Mouse (Mus musculus): ENCODE measurements around the gene Pagr1b. TPM values are rescaled to one million over a fixed set of nuclear protein-coding genes. Genes with fewer than 3 reads are reported as not detected.

Gene Pagr1b
- polyA plus RNA-seq, 3 experiments from 2014 or later, result not detected

- ATAC-seq, result no peak
Observed at GRCm38 (mm10) chr7:126996449-126996848, 19.8 kb downstream of the Pagr1b start.

- ATAC-seq, result no peak
Observed at GRCm38 (mm10) chr7:126988816-126989215, 27.5 kb downstream of the Pagr1b start.

GRCm38 (mm10) chr7:126986319-126986718 lies 30.0 kb downstream of the Pagr1b start:
- no peak for ATAC-seq

- no peak for ATAC-seq
Observed at GRCm38 (mm10) chr7:126984667-126985444, 31.4 kb downstream of the Pagr1b start.

GRCm38 (mm10) chr7:126983113-126983512 lies 33.2 kb downstream of the Pagr1b start:
- ATAC-seq, result no peak

- ATAC-seq, result no peak
Observed at GRCm38 (mm10) chr7:126982054-126982453, 34.2 kb downstream of the Pagr1b start.

GRCm38 (mm10) chr7:126981601-126982000 lies 34.7 kb downstream of the Pagr1b start:
- no peak for ATAC-seq

GRCm38 (mm10) chr7:126978841-126979240 lies 37.4 kb downstream of the Pagr1b start:
- no peak for ATAC-seq

- no peak for ATAC-seq
Observed at GRCm38 (mm10) chr7:126976878-126977459, 39.3 kb downstream of the Pagr1b start.

- ATAC-seq, result peak; percentile 98
Observed at GRCm38 (mm10) chr7:126975950-126976866, 40.1 kb downstream of the Pagr1b start, which contains the start of gene Cdiptos. TSS of gene Cdiptos (minus strand) at chr7:126976098.

- ATAC-seq, result no peak
Observed at GRCm38 (mm10) chr7:126975893-126975949, 40.6 kb downstream of the Pagr1b start, which contains the start of gene Cdipt. TSS of gene Cdipt (plus strand) at chr7:126975914.

- no peak for ATAC-seq
Observed at GRCm38 (mm10) chr7:126975493-126975892, 40.8 kb downstream of the Pagr1b start.

GRCm38 (mm10) chr7:126967361-126967760 lies 48.9 kb downstream of the Pagr1b start:
- no peak for ATAC-seq

- ATAC-seq, result no peak
Observed at GRCm38 (mm10) chr7:126965568-126965967, 50.7 kb downstream of the Pagr1b start.

- no peak for ATAC-seq
Observed at GRCm38 (mm10) chr7:126963548-126964286, 52.6 kb downstream of the Pagr1b start.

GRCm38 (mm10) chr7:126961965-126962364 lies 54.3 kb downstream of the Pagr1b start:
- no peak for ATAC-seq

- ATAC-seq, result no peak
Observed at GRCm38 (mm10) chr7:126961095-126961494, 55.2 kb downstream of the Pagr1b start.

GRCm38 (mm10) chr7:126959780-126960179 lies 56.5 kb downstream of the Pagr1b start:
- no peak for ATAC-seq

GRCm38 (mm10) chr7:126955125-126955524 lies 61.2 kb downstream of the Pagr1b start:
- no peak for ATAC-seq

- no peak for ATAC-seq
Observed at GRCm38 (mm10) chr7:126952646-126953045, 63.6 kb downstream of the Pagr1b start.

- no peak for ATAC-seq
Observed at GRCm38 (mm10) chr7:126951741-126952140, 64.5 kb downstream of the Pagr1b start.

Data from inflammation-experienced regulatory T-cells, adult 6 months (primary cell).